Mouse (Mus musculus) skeletal muscle tissue, adult 2 months (tissue): ENCODE data around the gene Npas3.
A peak's percentile ranks its signal among the peaks of the same experiment; 100 is the strongest.

Source experiments
- DNase-seq: peaks from one replicate; pipeline ENCODE4 v3.0.0-alpha.2; 2012; ENCODE audit warnings: low read depth, low spot score

The Npas3 gene

GRCm38 (mm10) chr12:53694346-53694745, 445.9 kb downstream of the Npas3 start:
- DNase-seq: no peak

GRCm38 (mm10) chr12:53695324-53695723, 446.8 kb downstream of the Npas3 start:
- no peak for DNase-seq

- no peak for DNase-seq
Measured at GRCm38 (mm10) chr12:53697645-53698044, 449.2 kb downstream of the Npas3 start.

GRCm38 (mm10) chr12:53698483-53699227, 450.2 kb downstream of the Npas3 start:
- DNase-seq: no peak

GRCm38 (mm10) chr12:53719896-53720295, 471.4 kb downstream of the Npas3 start:
- no peak for DNase-seq

GRCm38 (mm10) chr12:53722156-53722555, 473.7 kb downstream of the Npas3 start:
- no peak for DNase-seq

- DNase-seq: no peak
Measured at GRCm38 (mm10) chr12:53722718-53723698, 474.5 kb downstream of the Npas3 start.

- DNase-seq: no peak
Measured at GRCm38 (mm10) chr12:53729275-53729674, 480.8 kb downstream of the Npas3 start.

- DNase-seq: no peak
Measured at GRCm38 (mm10) chr12:53738549-53739292, 490.2 kb downstream of the Npas3 start.

- no peak for DNase-seq
Measured at GRCm38 (mm10) chr12:53746653-53747052, 498.2 kb downstream of the Npas3 start.

- DNase-seq: no peak
Measured at GRCm38 (mm10) chr12:53749375-53749774, 500.9 kb downstream of the Npas3 start.

- DNase-seq: no peak
Measured at GRCm38 (mm10) chr12:53752281-53753072, 504.0 kb downstream of the Npas3 start.

- no peak for DNase-seq
Measured at GRCm38 (mm10) chr12:53753368-53753937, 505.0 kb downstream of the Npas3 start.

- no peak for DNase-seq
Measured at GRCm38 (mm10) chr12:53754236-53754635, 505.8 kb downstream of the Npas3 start.

- DNase-seq: no peak
Measured at GRCm38 (mm10) chr12:53757631-53758030, 509.2 kb downstream of the Npas3 start.

- no peak for DNase-seq
Measured at GRCm38 (mm10) chr12:53758356-53758755, 509.9 kb downstream of the Npas3 start.

- DNase-seq: no peak
Measured at GRCm38 (mm10) chr12:53764143-53764542, 515.7 kb downstream of the Npas3 start.

GRCm38 (mm10) chr12:53768392-53768791, 519.9 kb downstream of the Npas3 start:
- peak; percentile 35 for DNase-seq

- DNase-seq: no peak
Measured at GRCm38 (mm10) chr12:53771394-53771936, 523.0 kb downstream of the Npas3 start.

- DNase-seq: no peak
Measured at GRCm38 (mm10) chr12:53781850-53782552, 533.5 kb downstream of the Npas3 start.
